Mouse (Mus musculus): Measurements from ENCODE around the gene Tnfrsf1b.

DNA sequence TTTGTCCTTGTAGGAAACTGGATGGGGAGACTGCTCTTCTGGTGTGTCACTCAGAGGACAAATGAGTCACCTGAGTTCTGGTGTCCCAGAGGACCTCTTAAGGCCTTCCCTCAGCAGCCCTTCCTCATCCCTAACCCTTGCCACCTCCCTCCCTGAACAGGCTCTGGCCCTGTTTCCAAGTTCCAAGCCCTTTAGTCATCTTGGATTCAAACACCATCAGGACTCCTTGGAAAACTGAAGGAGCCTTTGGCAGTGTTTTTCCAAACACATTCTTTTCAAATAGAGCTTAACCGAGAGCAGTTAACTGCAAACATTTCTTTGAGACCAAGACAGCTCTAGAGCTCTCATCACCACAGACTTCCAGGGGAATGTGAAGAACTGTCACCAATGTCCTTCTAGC is 26.1 kb upstream of the Tnfrsf1b start:
- no peak for TF ChIP-seq CTCF (IDR thresholded peaks at IDR 0.05; ENCODE audit: low read depth)
- TF ChIP-seq EP300 (IDR thresholded peaks at IDR 0.05; ENCODE audit: low read depth) = no peak
